Mouse (Mus musculus): ENCODE data around the gene Agbl5. TPM values are rescaled to one million over a fixed set of nuclear protein-coding genes. Genes with fewer than 3 reads are reported as not detected.

Agbl5 gene
- polyA plus RNA-seq, 1 experiment, result 5.2 TPM

- H3K79me3 ChIP-seq (ENCODE audit: low read depth), result no peaks in the 10 kb centered on the region
- no peaks in the 10 kb centered on the region for H3K27me3 ChIP-seq (ENCODE audit: control insufficient read depth, insufficient read depth, insufficient read length)
- no peak overlapping the region for H3ac ChIP-seq (ENCODE audit: control insufficient read depth, insufficient read length, low read depth)
- no peak for TF ChIP-seq CEBPB (IDR thresholded peaks at IDR 0.05; ENCODE audit: low read depth)
- H3K79me2 ChIP-seq (ENCODE audit: control insufficient read depth, insufficient read depth), result no peaks in the 10 kb centered on the region
- no peak overlapping the region for H3K4me3 ChIP-seq (ENCODE audit: insufficient read depth, poor library complexity, severe bottlenecking)
- no peaks in the 10 kb centered on the region for H3K36me3 ChIP-seq (ENCODE audit: control insufficient read depth, insufficient read depth)
Observed at GRCm38 (mm10) chr5:30920621-30921020, 32.1 kb downstream of the Agbl5 start.

DNA sequence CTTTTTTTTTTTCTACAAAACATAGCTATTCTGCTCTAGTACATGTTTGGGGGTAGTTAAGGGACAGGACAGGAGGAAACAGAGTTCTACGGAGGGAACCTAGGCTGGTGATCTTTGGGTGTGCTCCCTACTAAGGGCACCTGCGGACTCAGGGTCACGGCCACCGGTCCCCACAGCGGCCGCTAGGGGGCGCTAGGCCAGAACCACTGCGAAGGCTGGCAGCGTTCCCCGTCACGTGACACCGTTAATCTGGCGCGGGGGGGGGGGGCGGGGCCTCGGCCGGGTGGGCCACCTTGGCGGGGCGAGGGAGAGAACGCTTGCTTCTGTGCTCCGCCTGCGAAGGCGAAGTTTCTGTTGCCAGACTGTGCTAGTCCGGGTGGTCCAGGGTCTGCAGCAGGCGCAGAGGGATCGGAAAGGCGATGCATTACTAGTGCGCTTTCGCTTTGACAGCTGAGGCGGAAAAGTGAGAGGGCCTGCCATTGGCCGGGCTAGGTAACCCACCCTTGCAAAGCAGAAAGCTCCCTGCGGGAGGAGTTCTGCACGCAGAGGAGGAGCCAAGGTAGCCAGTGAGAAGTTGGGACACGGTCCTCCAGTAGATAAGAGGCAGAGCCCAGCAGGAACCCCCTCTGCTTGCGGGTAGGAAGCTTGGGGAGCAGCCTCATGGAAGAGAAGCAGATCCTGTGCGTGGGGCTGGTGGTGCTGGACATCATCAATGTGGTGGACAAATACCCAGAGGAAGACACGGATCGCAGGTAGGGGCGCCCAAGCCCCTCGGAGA, 33.0 kb downstream of the Agbl5 start, which contains the start of gene Khk:
Khk (plus strand) TSS at position 176 of the 778 bp plus-strand sequence.
- TF ChIP-seq USF1 (IDR thresholded peaks at IDR 0.05; ENCODE audit: low read depth), result peak; percentile 84
- TF ChIP-seq CTCF (IDR thresholded peaks at IDR 0.05; ENCODE audit: control insufficient read depth, insufficient read depth, insufficient read length), result peak; percentile 90
- no peak for TF ChIP-seq MAX (IDR thresholded peaks at IDR 0.05)
- Histone ChIP-seq H3ac (ENCODE audit: control insufficient read depth, insufficient read length, low read depth) (peak within 1 kb of the TSS; percentile 62), H3K79me2 (ENCODE audit: control insufficient read depth, insufficient read depth) (no peaks in the 10 kb centered on the region), H3K27me3 (ENCODE audit: control insufficient read depth, insufficient read depth, insufficient read length) (no peaks in the 10 kb centered on the region), H3K79me3 (ENCODE audit: low read depth) (no peaks in the 10 kb centered on the region), H3K36me3 (ENCODE audit: control insufficient read depth, insufficient read depth) (no peaks in the 10 kb centered on the region), H3K4me3 (ENCODE audit: insufficient read depth, poor library complexity, severe bottlenecking) (peak within 1 kb of the TSS; percentile 28)

GRCm38 (mm10) chr5:30922581-30923041, 34.1 kb downstream of the Agbl5 start:
- TF ChIP-seq CTCF (IDR thresholded peaks at IDR 0.05; ENCODE audit: control insufficient read depth, insufficient read depth, insufficient read length) (no peak), FOSL1 (IDR thresholded peaks at IDR 0.05; ENCODE audit: insufficient read depth, low read length, poor library complexity, severe bottlenecking) (no peak), MYOG (IDR thresholded peaks at IDR 0.05; ENCODE audit: control insufficient read depth, extremely low read depth, insufficient read length) (no peak), CEBPB (IDR thresholded peaks at IDR 0.05; ENCODE audit: low read depth) (no peak), USF1 (IDR thresholded peaks at IDR 0.05; ENCODE audit: low read depth) (no peak), MYOD1 (IDR thresholded peaks at IDR 0.05; ENCODE audit: control insufficient read depth, insufficient read length, low read depth) (no peak), MAX (IDR thresholded peaks at IDR 0.05) (no peak)
- Histone ChIP-seq H3K79me3 (ENCODE audit: low read depth) (no peaks in the 10 kb centered on the region), H3K27me3 (ENCODE audit: control insufficient read depth, insufficient read depth, insufficient read length) (no peaks in the 10 kb centered on the region), H3ac (ENCODE audit: control insufficient read depth, insufficient read length, low read depth) (no peak overlapping the region), H3K79me2 (ENCODE audit: control insufficient read depth, insufficient read depth) (no peaks in the 10 kb centered on the region), H3K4me3 (ENCODE audit: insufficient read depth, poor library complexity, severe bottlenecking) (no peak overlapping the region), H3K36me3 (ENCODE audit: control insufficient read depth, insufficient read depth) (no peaks in the 10 kb centered on the region)

DNA sequence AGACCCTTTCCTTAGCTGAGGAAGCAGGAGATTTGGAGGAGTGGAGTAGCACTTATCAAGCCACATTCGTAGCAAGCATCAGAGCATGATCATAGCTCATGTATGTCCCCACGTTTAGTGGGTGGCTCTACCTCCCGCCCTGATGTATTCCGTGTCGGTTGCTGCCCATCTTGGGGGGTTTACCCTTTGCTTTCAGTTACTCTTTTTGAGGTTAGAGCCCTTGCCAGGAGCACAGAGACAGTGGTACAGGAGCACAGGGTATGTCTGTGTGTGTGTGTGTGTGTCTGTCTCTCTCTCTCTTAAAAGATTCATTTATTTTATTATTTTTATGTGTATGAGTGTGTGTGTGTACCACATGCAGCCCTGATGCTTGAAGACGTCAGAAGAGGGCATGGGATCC, 34.6 kb downstream of the Agbl5 start:
- Histone ChIP-seq H3K36me3 (ENCODE audit: control insufficient read depth, insufficient read depth) (no peaks in the 10 kb centered on the region), H3K27me3 (ENCODE audit: control insufficient read depth, insufficient read depth, insufficient read length) (no peaks in the 10 kb centered on the region), H3K79me3 (ENCODE audit: low read depth) (no peaks in the 10 kb centered on the region), H3ac (ENCODE audit: control insufficient read depth, insufficient read length, low read depth) (no peak overlapping the region), H3K79me2 (ENCODE audit: control insufficient read depth, insufficient read depth) (no peaks in the 10 kb centered on the region), H3K4me3 (ENCODE audit: insufficient read depth, poor library complexity, severe bottlenecking) (no peak overlapping the region)
- TF ChIP-seq MAX (IDR thresholded peaks at IDR 0.05), result no peak
- TF ChIP-seq FOSL1 (IDR thresholded peaks at IDR 0.05; ENCODE audit: insufficient read depth, low read length, poor library complexity, severe bottlenecking), result no peak
- no peak for TF ChIP-seq MYOD1 (IDR thresholded peaks at IDR 0.05; ENCODE audit: control insufficient read depth, insufficient read length, low read depth)

GRCm38 (mm10) chr5:30924614-30925013, 36.1 kb downstream of the Agbl5 start:
- H3K27me3 ChIP-seq (ENCODE audit: control insufficient read depth, insufficient read depth, insufficient read length), result no peaks in the 10 kb centered on the region
- H3K79me2 ChIP-seq (ENCODE audit: control insufficient read depth, insufficient read depth), result no peaks in the 10 kb centered on the region
- no peak for TF ChIP-seq MYOD1 (IDR thresholded peaks at IDR 0.05; ENCODE audit: control insufficient read depth, insufficient read length, low read depth)
- TF ChIP-seq FOSL1 (IDR thresholded peaks at IDR 0.05; ENCODE audit: insufficient read depth, low read length, poor library complexity, severe bottlenecking), result no peak
- no peak for TF ChIP-seq CEBPB (IDR thresholded peaks at IDR 0.05; ENCODE audit: low read depth)
- no peak for TF ChIP-seq MYOG (IDR thresholded peaks at IDR 0.05; ENCODE audit: control insufficient read depth, extremely low read depth, insufficient read length)
- no peak for TF ChIP-seq USF1 (IDR thresholded peaks at IDR 0.05; ENCODE audit: low read depth)
- no peak for TF ChIP-seq CTCF (IDR thresholded peaks at IDR 0.05; ENCODE audit: control insufficient read depth, insufficient read depth, insufficient read length)
- no peak for TF ChIP-seq MAX (IDR thresholded peaks at IDR 0.05)
- no peaks in the 10 kb centered on the region for H3K36me3 ChIP-seq (ENCODE audit: control insufficient read depth, insufficient read depth)
- H3K4me3 ChIP-seq (ENCODE audit: insufficient read depth, poor library complexity, severe bottlenecking), result no peak overlapping the region
- no peak overlapping the region for H3ac ChIP-seq (ENCODE audit: control insufficient read depth, insufficient read length, low read depth)
- H3K79me3 ChIP-seq (ENCODE audit: low read depth), result no peaks in the 10 kb centered on the region

GRCm38 (mm10) chr5:30925217-30925616, 36.7 kb downstream of the Agbl5 start:
- Histone ChIP-seq H3ac (ENCODE audit: control insufficient read depth, insufficient read length, low read depth) (no peak overlapping the region), H3K79me3 (ENCODE audit: low read depth) (no peaks in the 10 kb centered on the region), H3K36me3 (ENCODE audit: control insufficient read depth, insufficient read depth) (no peaks in the 10 kb centered on the region), H3K79me2 (ENCODE audit: control insufficient read depth, insufficient read depth) (no peaks in the 10 kb centered on the region), H3K27me3 (ENCODE audit: control insufficient read depth, insufficient read depth, insufficient read length) (no peaks in the 10 kb centered on the region), H3K4me3 (ENCODE audit: insufficient read depth, poor library complexity, severe bottlenecking) (no peak overlapping the region)
- no peak for TF ChIP-seq MYOD1 (IDR thresholded peaks at IDR 0.05; ENCODE audit: control insufficient read depth, insufficient read length, low read depth)
- TF ChIP-seq FOSL1 (IDR thresholded peaks at IDR 0.05; ENCODE audit: insufficient read depth, low read length, poor library complexity, severe bottlenecking), result no peak
- TF ChIP-seq CEBPB (IDR thresholded peaks at IDR 0.05; ENCODE audit: low read depth), result no peak
- no peak for TF ChIP-seq MAX (IDR thresholded peaks at IDR 0.05)
- TF ChIP-seq USF1 (IDR thresholded peaks at IDR 0.05; ENCODE audit: low read depth), result no peak
- TF ChIP-seq CTCF (IDR thresholded peaks at IDR 0.05; ENCODE audit: control insufficient read depth, insufficient read depth, insufficient read length), result no peak
- TF ChIP-seq MYOG (IDR thresholded peaks at IDR 0.05; ENCODE audit: control insufficient read depth, extremely low read depth, insufficient read length), result no peak
